Comparison of ENCODE assay signal across 34 mouse cellular contexts in the genomic region with DNA sequence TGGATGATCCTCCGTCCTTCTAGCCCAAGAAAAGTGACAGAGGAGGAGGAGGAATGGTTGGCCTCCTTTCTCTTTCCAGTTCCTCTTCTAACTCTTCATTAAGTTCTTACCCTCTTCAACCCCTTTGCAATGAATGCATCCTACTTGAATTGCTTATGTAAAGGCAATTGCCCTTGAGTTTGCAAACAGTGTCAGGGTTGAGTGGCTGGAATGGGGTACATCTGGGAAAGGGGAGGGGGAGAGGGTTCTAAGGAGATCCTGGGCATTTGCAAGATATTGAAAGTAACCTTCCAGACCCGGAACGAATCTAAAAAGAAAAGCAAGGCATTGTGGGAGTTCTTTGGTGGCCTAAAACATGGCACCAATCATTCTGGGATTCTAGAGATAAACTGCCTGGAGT. TPM values are rescaled to one million over a fixed set of nuclear protein-coding genes. Genes with fewer than 3 reads are reported as not detected.
DNase-seq lines count a peak whose midpoint lies in the region; ATAC-seq and TF ChIP-seq lines count a peak whose summit lies in the region.
"Had no signal": no experiment of that assay in that cellular context is flagged by ENCODE, and none has a peak within 500 bp of the region (broad histone marks: within the 10 kb centered on the region; RNA-seq: fewer than 3 reads in every experiment).

No protein-coding gene starts in this region.

- no peak overlapping the region for H3K4me3 ChIP-seq in cerebellum, adult 2 months (replicated peaks; ENCODE audit: insufficient read depth, low read depth, low read length)
- H3K4me3 ChIP-seq in forebrain, embryonic 14.5 days (ENCODE audit: low read depth, low read length): no peak overlapping the region
- H3K4me3 ChIP-seq in forebrain, embryonic 13.5 days: no peak overlapping the region
- no peak overlapping the region for H3K4me3 ChIP-seq in midbrain, embryonic 11.5 days (ENCODE audit: low read depth, low read length)
- no peak overlapping the region for H3K4me3 ChIP-seq in midbrain, postnatal 0 days (ENCODE audit: low read depth, low read length)
- no peak overlapping the region for H3K4me3 ChIP-seq in intestine, embryonic 15.5 days (replicated peaks)
- H3K4me3 ChIP-seq: heart, embryonic 13.5 days; limb, embryonic 15.5 days had no signal

- no peak overlapping the region for H3K4me2 ChIP-seq in forebrain, embryonic 14.5 days (ENCODE audit: low read length)
- H3K4me2 ChIP-seq in forebrain, embryonic 13.5 days: no peak overlapping the region
- no peak overlapping the region for H3K4me2 ChIP-seq in midbrain, embryonic 11.5 days
- no peak overlapping the region for H3K4me2 ChIP-seq in midbrain, postnatal 0 days (ENCODE audit: low read depth, low read length, poor library complexity, severe bottlenecking)
- no peak overlapping the region for H3K4me2 ChIP-seq in intestine, embryonic 15.5 days (replicated peaks)
- H3K4me2 ChIP-seq: heart, embryonic 13.5 days; limb, embryonic 15.5 days had no signal

- peak overlapping the region; percentile 100; the same call in 1 of the 2 replicates for H3K27ac ChIP-seq in cerebellum, adult 2 months (ENCODE audit: insufficient read depth, low read length)
- no peak overlapping the region for H3K27ac ChIP-seq in forebrain, embryonic 14.5 days (ENCODE audit: low read depth, low read length)
- no peak overlapping the region for H3K27ac ChIP-seq in forebrain, embryonic 13.5 days
- H3K27ac ChIP-seq in midbrain, embryonic 11.5 days (ENCODE audit: low read depth, low read length): no peak overlapping the region
- H3K27ac ChIP-seq in midbrain, postnatal 0 days (ENCODE audit: low read depth, low read length): no peak overlapping the region
- no peak overlapping the region for H3K27ac ChIP-seq in intestine, embryonic 15.5 days
- H3K27ac ChIP-seq: heart, embryonic 13.5 days; limb, embryonic 10.5 days; limb, embryonic 15.5 days; liver, embryonic 14.5 days; macrophage had no signal

- TF ChIP-seq CTCF in cerebellum, adult 2 months (IDR thresholded peaks at IDR 0.05; ENCODE audit: borderline replicate concordance, insufficient read depth, low read depth, low read length): no peak
- no peak for TF ChIP-seq CTCF in midbrain, postnatal 0 days (IDR thresholded peaks at IDR 0.05)
- TF ChIP-seq CTCF in brain, embryonic 14.5 days (IDR thresholded peaks at IDR 0.05; ENCODE audit: borderline replicate concordance, extremely low read depth, insufficient read depth, insufficient read length): no peak

- H3K27me3 ChIP-seq in cerebellum, adult 2 months (ENCODE audit: control insufficient read depth, insufficient read depth, low read length): no peaks in the 10 kb centered on the region
- peaks cover 40% of the 10 kb centered on the region for H3K27me3 ChIP-seq in forebrain, embryonic 14.5 days (replicated peaks; ENCODE audit: control insufficient read depth, insufficient read depth, low read length)
- H3K27me3 ChIP-seq in forebrain, embryonic 13.5 days: peaks cover 84% of the 10 kb centered on the region
- H3K27me3 ChIP-seq in midbrain, embryonic 11.5 days (ENCODE audit: control insufficient read depth, insufficient read depth, low read length): peaks cover 68% of the 10 kb centered on the region
- peaks cover 22% of the 10 kb centered on the region for H3K27me3 ChIP-seq in midbrain, postnatal 0 days (ENCODE audit: insufficient read depth, low read length)
- H3K27me3 ChIP-seq in intestine, embryonic 15.5 days (replicated peaks): peaks cover 68% of the 10 kb centered on the region

- no peaks in the 10 kb centered on the region for H3K9me3 ChIP-seq in forebrain, embryonic 14.5 days (replicated peaks; ENCODE audit: control insufficient read depth, low read length)
- H3K9me3 ChIP-seq in forebrain, embryonic 13.5 days (replicated peaks): no peaks in the 10 kb centered on the region
- H3K9me3 ChIP-seq in midbrain, embryonic 11.5 days (ENCODE audit: control insufficient read depth, low read length): no peaks in the 10 kb centered on the region
- no peaks in the 10 kb centered on the region for H3K9me3 ChIP-seq in midbrain, postnatal 0 days (ENCODE audit: low read length)
- H3K9me3 ChIP-seq in intestine, embryonic 15.5 days: no peaks in the 10 kb centered on the region
- H3K9me3 ChIP-seq: heart, embryonic 13.5 days; limb, embryonic 10.5 days; limb, embryonic 15.5 days had no signal

- no peak for TF ChIP-seq POLR2A in cerebellum, adult 2 months (IDR thresholded peaks at IDR 0.05; ENCODE audit: borderline replicate concordance, insufficient read depth, low read length)
- TF ChIP-seq POLR2A in brain, embryonic 14.5 days (IDR thresholded peaks at IDR 0.05; ENCODE audit: borderline replicate concordance, extremely low read depth, insufficient read depth, insufficient read length, poor library complexity, severe bottlenecking): no peak

- no peak overlapping the region for H3K9ac ChIP-seq in forebrain, embryonic 14.5 days (ENCODE audit: low read length)
- H3K9ac ChIP-seq in forebrain, embryonic 13.5 days: no peak overlapping the region
- no peak overlapping the region for H3K9ac ChIP-seq in midbrain, embryonic 11.5 days (ENCODE audit: low read length)
- H3K9ac ChIP-seq in midbrain, postnatal 0 days (replicated peaks; ENCODE audit: low read length, poor library complexity, severe bottlenecking): no peak overlapping the region
- no peak overlapping the region for H3K9ac ChIP-seq in intestine, embryonic 15.5 days
- H3K9ac ChIP-seq: heart, embryonic 13.5 days; limb, embryonic 15.5 days; liver, embryonic 14.5 days had no signal

- WGBS in cerebellum, adult 2 months: 20% methylated on average over 3 of the region's 3 CpGs
- 7% methylated on average over 3 of the region's 3 CpGs for WGBS in forebrain, embryonic 14.5 days
- 12% methylated on average over 3 of the region's 3 CpGs for whole genome bisulfite sequencing in forebrain, embryonic 13.5 days
- 8% methylated on average over 3 of the region's 3 CpGs for WGBS in midbrain, embryonic 11.5 days
- WGBS in midbrain, postnatal 0 days: 29% methylated on average over 3 of the region's 3 CpGs
- 29% methylated on average over 3 of the region's 3 CpGs for WGBS in intestine, embryonic 15.5 days

- no peak for ATAC-seq in forebrain, embryonic 14.5 days
- ATAC-seq in forebrain, embryonic 13.5 days: no peak
- ATAC-seq in midbrain, embryonic 11.5 days (ENCODE audit: low FRiP score): no peak
- no peak for ATAC-seq in midbrain, postnatal 0 days (ENCODE audit: low FRiP score)
- ATAC-seq in intestine, embryonic 15.5 days: no peak
- ATAC-seq: activated CD4-positive, CD25-positive, alpha-beta regulatory T cell, adult 4 months; forebrain, embryonic 16.5 days; intestine, postnatal 0 days had no signal

- peaks cover 12% of the 10 kb centered on the region for H3K4me1 ChIP-seq in cerebellum, adult 2 months (ENCODE audit: control insufficient read depth, insufficient read depth, low read length)
- peaks cover 28% of the 10 kb centered on the region for H3K4me1 ChIP-seq in forebrain, embryonic 14.5 days (ENCODE audit: control insufficient read depth, insufficient read depth, low read length)
- H3K4me1 ChIP-seq in forebrain, embryonic 13.5 days: peaks cover 55% of the 10 kb centered on the region
- H3K4me1 ChIP-seq in midbrain, embryonic 11.5 days (ENCODE audit: control insufficient read depth, insufficient read depth, low read length): peaks cover 30% of the 10 kb centered on the region
- peaks cover 5% of the 10 kb centered on the region for H3K4me1 ChIP-seq in midbrain, postnatal 0 days (ENCODE audit: insufficient read depth, low read length)
- peaks cover 8% of the 10 kb centered on the region; the same call in 1 of the 2 replicates for H3K4me1 ChIP-seq in intestine, embryonic 15.5 days (replicated peaks)

- no peak for DNase-seq in cerebellum, adult 2 months
- no peak for DNase-seq in cerebellum, adult 8-10 months
- peak; percentile 27 for DNase-seq in forebrain, embryonic 14.5 days (ENCODE audit: low spot score)
- peak; percentile 89 for DNase-seq in midbrain, embryonic 11.5 days (ENCODE audit: low spot score, missing footprints)
- DNase-seq in midbrain, postnatal 0 days (ENCODE audit: low spot score): no peak
- peak; percentile 58 for DNase-seq in brain, embryonic 14.5 days (ENCODE audit: low read depth)
- DNase-seq: adrenal gland, adult 2 months; adrenal gland, postnatal 36 days; cerebellum, adult 11 months; gastrocnemius, postnatal 10 days; heart, postnatal 10 days; kidney, adult 9 months; kidney, postnatal 10 days; layer of hippocampus, postnatal 36 days; lung, adult 2 months; lung, postnatal 10 days had no signal

- no peaks in the 10 kb centered on the region for H3K36me3 ChIP-seq in forebrain, embryonic 14.5 days (ENCODE audit: control insufficient read depth, insufficient read depth, low read length)
- H3K36me3 ChIP-seq in forebrain, embryonic 13.5 days (ENCODE audit: poor library complexity, severe bottlenecking): no peaks in the 10 kb centered on the region
- H3K36me3 ChIP-seq in midbrain, embryonic 11.5 days (ENCODE audit: control insufficient read depth, insufficient read depth, low read length): no peaks in the 10 kb centered on the region
- no peaks in the 10 kb centered on the region for H3K36me3 ChIP-seq in midbrain, postnatal 0 days (ENCODE audit: insufficient read depth, low read length)
- H3K36me3 ChIP-seq in intestine, embryonic 15.5 days: no peaks in the 10 kb centered on the region
- H3K36me3 ChIP-seq: heart, embryonic 13.5 days; limb, embryonic 10.5 days; limb, embryonic 15.5 days had no signal

RNA-seq across cellular contexts. Expression of a gene that starts 1.3 kb away (rescaled TPM):
- polyA plus RNA-seq in cerebellum, adult 2 months (2012; rRNA removed): 13.1 and 17.8 TPM in 2 replicates
- polyA plus RNA-seq in forebrain, embryonic 14.5 days (2014; fragmentation: Nextera tagmentation; extraction: Ambion mirVana): 1.1 and 2.0 TPM in 2 replicates
- 1.7 and 2.4 TPM in 2 replicates for polyA plus RNA-seq in forebrain, embryonic 13.5 days (2015; fragmentation: Nextera tagmentation; extraction: Ambion mirVana)
- polyA plus RNA-seq in midbrain, embryonic 11.5 days (2014; fragmentation: Nextera tagmentation; extraction: Ambion mirVana): 2.4 and 2.5 TPM in 2 replicates
- total RNA-seq in midbrain, postnatal 0 days (2014; rRNA removed): 0.11 and 0.47 TPM in 2 replicates
- polyA plus RNA-seq in midbrain, postnatal 0 days (2015; fragmentation: Nextera tagmentation; extraction: Ambion mirVana): 0.72 and 1.5 TPM in 2 replicates
- polyA plus RNA-seq in brain, embryonic 14.5 days (2012; rRNA removed): 0.46 and 0.96 TPM in 2 replicates
- polyA plus RNA-seq in intestine, embryonic 15.5 days (2015; fragmentation: Nextera tagmentation; extraction: Ambion mirVana): 1.5 and 1.6 TPM in 2 replicates
- polyA plus RNA-seq: C2C12 had no signal

RNA-seq across cellular contexts. Expression of a gene that starts 1.4 kb away (rescaled TPM):
- polyA plus RNA-seq in cerebellum, adult 2 months (2012; rRNA removed): 240 and 303 TPM in 2 replicates
- 44.4 and 60.1 TPM in 2 replicates for polyA plus RNA-seq in forebrain, embryonic 14.5 days (2014; fragmentation: Nextera tagmentation; extraction: Ambion mirVana)
- 48.8 and 52.5 TPM in 2 replicates for polyA plus RNA-seq in forebrain, embryonic 13.5 days (2015; fragmentation: Nextera tagmentation; extraction: Ambion mirVana)
- 43.4 TPM in 2 replicates for polyA plus RNA-seq in midbrain, embryonic 11.5 days (2014; fragmentation: Nextera tagmentation; extraction: Ambion mirVana)
- 3.5 and 16.6 TPM in 2 replicates for total RNA-seq in midbrain, postnatal 0 days (2014; rRNA removed)
- 4.1 and 6.2 TPM in 2 replicates for polyA plus RNA-seq in midbrain, postnatal 0 days (2015; fragmentation: Nextera tagmentation; extraction: Ambion mirVana)
- polyA plus RNA-seq in brain, embryonic 14.5 days (2012; rRNA removed): 33.3 and 42.1 TPM in 2 replicates
- polyA plus RNA-seq in intestine, embryonic 15.5 days (2015; fragmentation: Nextera tagmentation; extraction: Ambion mirVana): 3.6 and 4.2 TPM in 2 replicates
- total RNA-seq: adrenal gland, adult 2 months; adrenal gland, postnatal 36 days; gastrocnemius, postnatal 10 days; heart, adult 8-10 months; heart, postnatal 10 days; hematopoietic stem cell, adult 5-6 weeks; megakaryocyte-erythroid progenitor cell, adult 5-6 weeks; monocyte, adult 5-6 weeks had no signal
- polyA plus RNA-seq: activated CD4-positive, CD25-positive, alpha-beta regulatory T cell, adult 4 months; C2C12; gonadal fat pad, adult 2 months; heart, embryonic 13.5 days; limb, embryonic 10.5 days; limb, embryonic 15.5 days; lung, adult 2 months; macrophage; testis, adult 2 months; thymus, postnatal 0 days had no signal

Comparison
In these comparisons a context has a peak if more than half of its experiments do, and no peak if none do; other contexts are left out.
1. DNase-seq: peak in forebrain, embryonic 14.5 days (single experiment), midbrain, embryonic 11.5 days (single experiment) and brain, embryonic 14.5 days (single experiment); none in cerebellum, adult 2 months (0 of 2), cerebellum, adult 8-10 months (single experiment) and midbrain, postnatal 0 days (single experiment).